Mouse (Mus musculus): Measurements from ENCODE around the gene Alyref. TPM values are rescaled to one million over a fixed set of nuclear protein-coding genes. Genes with fewer than 3 reads are reported as not detected.
"Not testable (repeated sequence)": the region's sequence is repeated elsewhere in the genome, so short reads cannot be mapped to it uniquely, and the experiment has no call there.

The Alyref gene
- polyA plus RNA-seq, 1 experiment from 2014 or later = 372 TPM

DNA sequence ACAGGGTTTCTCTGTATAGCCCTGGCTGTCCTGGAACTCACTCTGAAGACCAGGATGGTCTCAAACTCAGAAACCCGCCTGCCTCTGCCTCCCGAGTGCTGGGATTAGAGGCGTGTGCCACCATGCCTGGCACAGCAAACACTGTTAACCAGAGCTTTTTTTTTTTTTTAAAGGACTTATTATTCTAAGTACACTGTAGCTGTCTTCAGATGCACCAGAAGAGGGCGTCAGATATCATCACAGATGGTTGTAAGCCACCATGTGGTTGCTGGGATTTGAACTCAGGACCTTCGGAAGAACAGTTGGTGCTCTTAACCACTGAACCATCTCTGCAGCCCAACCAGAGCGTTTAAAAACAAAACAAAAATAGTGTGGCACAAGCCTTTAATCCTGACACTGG lies 39.3 kb downstream of the Alyref start:
- not testable (repeated sequence) for H3K4me3 ChIP-seq; H3K27ac ChIP-seq (replicated peaks); ATAC-seq (replicated peaks); H3K4me2 ChIP-seq (replicated peaks); H3K9me3 ChIP-seq; H3K4me1 ChIP-seq; H3K9ac ChIP-seq (replicated peaks); H3K27me3 ChIP-seq
- H3K36me3 ChIP-seq = peaks cover 54% of the 10 kb centered on the region
- 84% methylated on average over 6 of the region's 6 CpGs for WGBS

DNA sequence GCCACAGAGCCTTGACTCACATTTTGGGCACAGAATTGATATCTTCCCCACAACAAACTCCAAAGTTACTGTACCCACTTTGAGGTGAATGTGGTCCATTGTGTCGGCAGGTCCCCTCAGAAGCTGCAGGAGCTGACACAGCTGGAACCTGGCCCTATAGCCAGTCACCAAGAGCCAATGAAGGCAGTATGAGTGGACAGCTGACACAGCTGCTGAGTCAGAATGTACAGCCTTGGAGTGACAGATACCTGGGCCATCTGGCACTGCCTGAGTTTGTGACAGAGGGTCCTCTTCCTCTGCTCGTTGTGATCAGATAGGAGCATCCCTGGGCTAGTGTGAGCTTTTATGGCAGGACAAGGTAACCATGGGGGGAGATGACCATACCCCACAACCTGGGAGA lies 42.9 kb downstream of the Alyref start:
- Histone ChIP-seq H3K4me2 (replicated peaks) (no peak overlapping the region), H3K4me1 (peaks cover 3% of the 10 kb centered on the region), H3K27me3 (no peaks in the 10 kb centered on the region), H3K4me3 (no peak overlapping the region), H3K27ac (replicated peaks) (no peak overlapping the region), H3K36me3 (peaks cover 18% of the 10 kb centered on the region), H3K9ac (replicated peaks) (no peak overlapping the region), H3K9me3 (no peaks in the 10 kb centered on the region)
- 82% methylated on average over 2 of the region's 2 CpGs for WGBS
- no peak for ATAC-seq (replicated peaks)

DNA sequence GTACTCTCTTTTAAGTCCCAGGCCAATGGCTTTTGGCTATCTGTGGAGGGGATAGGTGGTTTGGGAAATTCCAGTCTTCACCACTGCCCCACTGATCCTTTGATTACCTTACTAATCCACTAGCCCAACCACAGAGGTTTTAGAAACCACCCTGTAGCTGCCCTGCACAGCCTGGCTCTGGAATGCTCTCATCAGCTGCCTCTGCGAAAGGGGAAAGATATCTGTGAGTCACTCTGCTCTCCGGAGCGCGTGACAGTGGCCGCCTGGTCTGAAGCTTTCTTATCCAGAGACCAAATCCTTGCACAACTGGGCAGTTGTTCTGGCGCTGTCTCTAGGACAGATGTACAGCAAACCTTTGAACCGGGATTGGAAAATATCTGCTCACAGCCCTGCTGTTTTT lies 43.3 kb downstream of the Alyref start:
- Histone ChIP-seq H3K27ac (replicated peaks) (no peak overlapping the region), H3K27me3 (no peaks in the 10 kb centered on the region), H3K4me2 (replicated peaks) (no peak overlapping the region), H3K36me3 (peaks cover 13% of the 10 kb centered on the region), H3K9ac (replicated peaks) (no peak overlapping the region), H3K4me3 (no peak overlapping the region), H3K4me1 (peaks cover 7% of the 10 kb centered on the region), H3K9me3 (no peaks in the 10 kb centered on the region)
- no peak for ATAC-seq (replicated peaks)
- 81% methylated on average over 7 of the region's 7 CpGs for WGBS

DNA sequence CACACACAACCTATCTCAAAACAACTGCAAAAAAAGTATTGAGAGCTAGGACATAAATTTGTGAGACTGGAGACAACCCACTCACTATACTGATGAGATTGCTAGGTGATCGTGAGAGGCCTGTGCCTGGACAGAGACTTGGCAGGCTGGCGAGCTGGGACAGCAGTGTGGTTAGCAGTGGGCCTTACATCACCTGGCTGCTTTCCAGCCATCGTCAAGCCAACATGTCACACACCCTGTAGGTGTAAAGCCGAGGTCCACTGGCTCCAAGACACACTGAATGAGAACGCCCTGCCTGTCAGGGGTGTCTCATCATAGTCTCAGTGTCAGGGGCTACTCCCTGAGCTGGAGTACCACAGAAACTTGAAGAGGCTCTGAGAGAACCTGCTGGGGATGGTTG lies 45.4 kb downstream of the Alyref start:
- Histone ChIP-seq H3K36me3 (no peaks in the 10 kb centered on the region), H3K9me3 (no peaks in the 10 kb centered on the region), H3K27me3 (no peaks in the 10 kb centered on the region), H3K4me3 (no peak overlapping the region), H3K9ac (replicated peaks) (no peak overlapping the region), H3K4me1 (peaks cover 20% of the 10 kb centered on the region), H3K4me2 (replicated peaks) (no peak overlapping the region), H3K27ac (replicated peaks) (no peak overlapping the region)
- no peak for ATAC-seq (replicated peaks)
- WGBS = 68% methylated on average over 5 of the region's 5 CpGs

DNA sequence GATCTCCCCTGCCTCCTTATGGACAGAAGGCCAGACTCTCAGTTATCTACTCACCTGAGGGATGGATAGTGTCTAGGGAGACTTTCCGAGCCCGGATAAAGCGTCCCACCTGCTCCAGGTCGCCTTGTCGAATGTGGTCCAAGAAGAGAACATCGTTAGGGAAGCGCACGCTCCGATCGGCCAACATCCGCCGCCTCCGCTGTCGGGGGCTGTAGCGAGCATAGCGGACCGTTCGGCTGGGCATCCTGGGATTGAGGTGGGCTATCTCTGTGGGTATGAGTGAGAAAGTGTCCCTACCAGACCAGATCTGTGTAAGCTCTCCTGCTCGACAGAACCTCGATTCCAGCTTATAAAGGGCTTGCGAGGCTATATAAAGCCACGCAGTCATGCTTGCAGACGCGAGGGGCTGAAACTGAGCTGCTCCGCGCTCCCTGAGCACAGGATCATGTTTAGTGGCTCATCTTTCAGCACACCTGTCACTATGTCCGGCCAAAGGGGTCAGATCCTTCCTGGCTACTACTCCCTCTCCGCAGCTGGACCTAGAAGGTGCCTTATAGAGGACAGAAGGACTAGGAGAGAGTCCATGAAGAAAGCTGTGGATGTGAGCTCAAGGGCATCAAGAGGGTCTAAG lies 47.2 kb downstream of the Alyref start, which contains the start of gene Ppp1r27:
Gene Ppp1r27 (minus strand): TSS at position 323 of the 631 bp plus-strand sequence.
- 93% methylated on average over 28 of the region's 28 CpGs for WGBS
- Histone ChIP-seq H3K9me3 (no peaks in the 10 kb centered on the region), H3K4me1 (peaks cover 26% of the 10 kb centered on the region), H3K4me3 (peak within 1 kb of the TSS; percentile 84), H3K9ac (replicated peaks) (peak within 1 kb of the TSS; percentile 86), H3K36me3 (peaks cover 4% of the 10 kb centered on the region; the same call in 1 of the 2 replicates), H3K4me2 (replicated peaks) (peak within 1 kb of the TSS; percentile 83), H3K27me3 (no peaks in the 10 kb centered on the region), H3K27ac (replicated peaks) (peak within 1 kb of the TSS; percentile 71)
- ATAC-seq (replicated peaks) = no peak

DNA sequence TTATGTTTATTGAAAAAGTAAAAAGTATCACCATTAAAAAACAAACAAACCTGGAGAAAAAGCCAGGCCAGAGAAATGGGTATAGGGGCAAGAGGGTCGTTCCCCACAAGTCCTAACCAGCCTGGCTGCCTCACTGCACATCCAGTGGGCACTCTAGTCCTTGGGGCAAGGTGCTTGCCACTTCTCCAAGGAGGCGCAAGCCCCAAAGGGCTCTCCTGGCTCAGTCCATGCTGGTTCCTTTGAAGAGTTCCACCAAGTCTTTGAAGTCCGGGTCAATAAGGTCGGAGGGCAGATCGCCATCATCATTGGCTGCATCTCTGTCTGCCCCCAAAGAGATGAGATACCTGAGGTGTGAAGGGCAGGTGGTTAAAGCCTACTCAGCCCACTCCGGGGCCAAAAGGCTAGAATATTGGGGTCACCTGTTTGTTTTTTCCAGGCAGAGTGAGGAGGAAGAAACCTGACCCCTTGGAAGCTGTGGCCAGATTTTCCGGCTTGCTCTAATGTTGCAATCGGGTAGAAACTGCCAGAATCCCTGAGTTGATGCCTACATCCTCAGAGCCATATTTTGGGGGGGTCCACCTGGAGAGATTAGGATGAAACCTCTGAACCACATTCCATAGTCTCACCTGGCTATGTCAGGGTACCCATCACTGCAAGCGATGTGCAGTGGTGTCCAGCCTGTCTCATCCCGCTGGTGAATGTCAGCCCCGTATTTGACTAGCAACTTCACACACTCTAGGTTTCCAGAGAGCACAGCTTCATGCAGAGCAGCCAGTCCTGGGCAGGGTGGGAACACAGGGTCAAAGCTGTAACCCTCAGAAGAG lies 48.0 kb downstream of the Alyref start:
- H3K4me1 ChIP-seq = peaks cover 26% of the 10 kb centered on the region
- H3K27ac ChIP-seq (replicated peaks) = peak overlapping the region; percentile 71
- peaks cover 4% of the 10 kb centered on the region; the same call in 1 of the 2 replicates for H3K36me3 ChIP-seq
- ATAC-seq (replicated peaks) = peak; percentile 62
- 77% methylated on average over 11 of the region's 11 CpGs for WGBS
- H3K27me3 ChIP-seq = no peaks in the 10 kb centered on the region
- H3K9me3 ChIP-seq = no peaks in the 10 kb centered on the region
- peak overlapping the region; percentile 86 for H3K9ac ChIP-seq (replicated peaks)
- H3K4me2 ChIP-seq (replicated peaks) = peak overlapping the region; percentile 83
- H3K4me3 ChIP-seq = peak overlapping the region; percentile 84

DNA sequence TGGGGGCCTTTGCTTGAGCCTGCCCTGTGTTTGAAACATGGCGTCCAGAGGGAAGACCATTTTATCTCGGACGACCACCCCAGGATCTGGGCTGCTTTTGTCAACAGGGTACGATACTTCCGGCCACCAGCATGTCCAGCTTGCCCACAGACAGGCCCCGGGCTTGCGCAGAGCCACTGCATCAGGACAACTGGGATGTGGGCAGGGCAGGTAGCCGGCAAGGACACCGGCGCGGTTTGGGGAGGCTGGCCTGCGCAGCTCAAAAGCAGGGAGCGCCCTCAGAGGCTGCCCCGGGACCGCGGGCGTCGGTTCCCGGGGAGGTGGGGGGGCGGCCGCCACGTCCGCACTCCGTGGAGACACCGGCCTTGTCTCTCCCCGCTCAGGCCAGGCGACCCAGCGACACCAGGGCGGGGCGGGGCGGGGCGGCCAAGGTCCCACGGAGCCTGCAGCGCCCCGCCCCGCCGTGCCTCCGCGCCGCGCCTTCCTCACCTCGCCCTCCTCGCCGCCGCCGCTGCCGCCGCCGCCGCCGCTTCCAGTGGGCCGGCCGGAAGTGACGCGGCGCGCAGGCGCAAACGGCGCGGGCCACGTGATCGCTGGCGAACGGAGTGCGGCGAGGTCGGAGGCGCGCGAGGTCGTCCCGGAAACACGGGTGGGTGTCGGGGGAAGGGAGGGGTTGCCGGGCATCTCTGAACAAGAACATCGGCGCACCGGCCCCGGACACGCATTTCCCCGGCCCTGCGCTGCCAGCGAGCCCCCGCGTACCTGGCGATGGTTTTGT lies 48.8 kb downstream of the Alyref start, which contains the start of gene Mcrip1:
Gene Mcrip1 (minus strand): TSS at position 560 of the 778 bp plus-strand sequence.
- WGBS = under 1% methylated on average over 75 of the region's 87 CpGs
- Histone ChIP-seq H3K9ac (replicated peaks) (peak within 1 kb of the TSS; percentile 86), H3K9me3 (no peaks in the 10 kb centered on the region)

DNA sequence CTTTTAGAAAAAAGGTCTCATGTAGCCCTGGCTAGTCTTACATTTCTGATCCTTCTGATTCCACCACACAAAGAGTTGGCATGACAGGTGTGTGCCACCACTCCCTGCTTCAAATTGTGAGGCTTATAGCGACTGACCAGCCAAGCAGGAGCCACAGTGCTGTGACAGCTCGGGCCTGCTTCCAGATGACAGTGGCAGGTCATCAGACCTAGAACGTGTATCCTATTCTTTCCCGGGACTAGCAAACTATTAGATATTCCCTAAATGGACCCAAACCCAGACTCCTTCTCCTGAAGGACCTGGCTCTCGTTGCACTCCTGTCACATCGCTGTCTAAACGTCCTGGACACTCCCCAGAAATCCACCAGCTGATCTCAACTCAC lies 49.4 kb downstream of the Alyref start:
- WGBS = 23% methylated on average over 7 of the region's 7 CpGs

More for the DNA sequence above, 48.8 kb downstream of the Alyref start, which contains the start of gene Mcrip1:
- Histone ChIP-seq H3K4me3 (peak within 1 kb of the TSS; percentile 84), H3K36me3 (peaks cover 10% of the 10 kb centered on the region), H3K27ac (replicated peaks) (peak within 1 kb of the TSS; percentile 71), H3K4me2 (replicated peaks) (peak within 1 kb of the TSS; percentile 83), H3K4me1 (peaks cover 26% of the 10 kb centered on the region), H3K27me3 (no peaks in the 10 kb centered on the region)
- ATAC-seq (replicated peaks) = peak; percentile 94

DNA sequence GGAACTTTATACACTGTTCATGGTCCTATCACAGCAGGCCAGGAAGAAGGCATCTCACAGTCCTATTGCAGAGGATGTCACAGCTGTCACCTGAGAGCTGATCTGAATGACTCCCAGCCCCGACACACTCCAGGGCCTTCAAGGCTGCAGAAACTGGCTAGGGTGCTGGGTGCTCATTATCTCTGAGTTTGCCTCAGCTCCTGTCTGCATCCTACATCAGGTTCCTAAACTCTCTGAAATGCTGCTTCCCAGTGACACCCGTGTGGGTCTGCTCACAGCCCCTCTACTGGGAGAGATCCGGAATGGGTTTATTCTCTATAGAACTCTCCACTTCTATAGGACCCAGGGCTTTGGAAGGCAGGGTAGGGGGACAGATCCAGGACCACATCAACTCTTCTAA lies 50.0 kb downstream of the Alyref start:
- Histone ChIP-seq H3K4me2 (replicated peaks) (peak overlapping the region; percentile 83), H3K9me3 (no peaks in the 10 kb centered on the region), H3K27me3 (no peaks in the 10 kb centered on the region), H3K4me1 (peaks cover 26% of the 10 kb centered on the region), H3K36me3 (peaks cover 17% of the 10 kb centered on the region), H3K9ac (replicated peaks) (0 out of 2 replicates have a peak overlapping the region, but pooled peaks have one; percentile 86), H3K27ac (replicated peaks) (no peak overlapping the region), H3K4me3 (peak overlapping the region; percentile 84; the same call in 1 of the 2 replicates)
- 89% methylated on average over 3 of the region's 3 CpGs for WGBS
- ATAC-seq (replicated peaks) = no peak

More for the DNA sequence above, 49.4 kb downstream of the Alyref start:
- Histone ChIP-seq H3K4me3 (peak overlapping the region; percentile 84), H3K36me3 (peaks cover 14% of the 10 kb centered on the region), H3K9me3 (no peaks in the 10 kb centered on the region), H3K27ac (replicated peaks) (peak overlapping the region; percentile 71), H3K4me1 (peaks cover 26% of the 10 kb centered on the region), H3K4me2 (replicated peaks) (peak overlapping the region; percentile 83), H3K27me3 (no peaks in the 10 kb centered on the region), H3K9ac (replicated peaks) (peak overlapping the region; percentile 86)
- ATAC-seq (replicated peaks) = no peak

DNA sequence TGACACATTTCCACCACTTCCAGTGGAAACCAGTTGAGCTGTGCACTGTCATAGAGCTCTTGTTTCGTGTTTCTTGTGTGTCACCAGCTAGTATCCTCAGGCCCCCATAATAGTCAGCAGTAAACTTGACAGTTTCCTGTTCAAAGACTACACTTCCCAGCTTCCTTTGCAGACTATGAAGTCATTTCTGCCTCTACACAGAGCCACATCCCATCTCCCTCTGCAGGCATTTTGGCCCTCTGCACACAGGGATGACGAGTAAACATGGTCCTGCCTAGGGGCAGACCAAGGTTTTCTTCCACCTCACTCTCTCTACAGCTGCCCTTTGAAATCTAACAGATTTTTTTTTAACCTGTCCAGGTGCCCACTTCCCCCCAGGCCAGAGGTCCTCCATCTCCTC lies 50.7 kb downstream of the Alyref start:
- Histone ChIP-seq H3K4me3 (no peak overlapping the region), H3K9ac (replicated peaks) (no peak overlapping the region), H3K27ac (replicated peaks) (no peak overlapping the region), H3K27me3 (no peaks in the 10 kb centered on the region), H3K4me1 (peaks cover 26% of the 10 kb centered on the region), H3K9me3 (no peaks in the 10 kb centered on the region), H3K4me2 (replicated peaks) (no peak overlapping the region), H3K36me3 (peaks cover 25% of the 10 kb centered on the region)
- WGBS = 62% methylated on average over 2 of the region's 2 CpGs
- ATAC-seq (replicated peaks) = no peak

DNA sequence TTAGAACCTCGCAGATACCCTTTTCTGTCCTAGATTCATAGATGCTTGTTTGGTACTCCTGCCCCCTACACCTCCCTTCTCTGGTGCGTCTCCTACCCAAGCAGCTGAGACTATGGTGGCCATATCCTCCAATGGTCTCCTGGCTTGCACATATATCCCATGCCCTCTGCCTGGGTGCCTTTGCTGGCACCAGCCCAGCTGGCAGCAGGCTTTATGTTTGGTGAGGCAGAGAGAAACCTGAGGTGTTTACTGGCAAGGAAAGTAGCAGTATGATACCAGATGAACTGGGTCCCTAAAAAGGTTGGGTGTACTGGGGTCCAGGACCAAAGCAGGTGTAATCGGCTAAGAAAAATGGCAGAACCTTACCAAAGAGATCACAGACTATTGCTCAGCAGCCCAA lies 52.2 kb downstream of the Alyref start:
- H3K4me2 ChIP-seq (replicated peaks) = no peak overlapping the region
- no peaks in the 10 kb centered on the region for H3K9me3 ChIP-seq
- H3K4me3 ChIP-seq = no peak overlapping the region
- H3K9ac ChIP-seq (replicated peaks) = no peak overlapping the region
- H3K4me1 ChIP-seq = peaks cover 26% of the 10 kb centered on the region
- H3K27me3 ChIP-seq = no peaks in the 10 kb centered on the region
- H3K36me3 ChIP-seq = peaks cover 31% of the 10 kb centered on the region
- WGBS = 89% methylated on average over 3 of the region's 3 CpGs
- no peak for ATAC-seq (replicated peaks)
- H3K27ac ChIP-seq (replicated peaks) = no peak overlapping the region
